Mouse (Mus musculus) CH12.LX (cell line): Measurements from ENCODE around the gene Gm17949. TPM values are rescaled to one million over a fixed set of nuclear protein-coding genes. Genes with fewer than 3 reads are reported as not detected.

Source experiments
- DNase-seq: peaks from one replicate; pipeline ENCODE4 v3.0.0-alpha.2; 2013; ENCODE audit errors: extremely low read depth
- H3K27ac ChIP-seq: 2 replicates; pipeline ENCODE4 v1.5.1; 2012; ENCODE audit warnings: low read depth, mild to moderate bottlenecking, control low read depth, moderate library complexity; ENCODE audit not compliant: insufficient read depth
- H3K27me3 ChIP-seq: replicated peaks from 2 replicates; pipeline ENCODE3; 2012; ENCODE audit warnings: inconsistent platforms
- H3K36me3 ChIP-seq, 2 experiments: replicated peaks in 1 of 2; 2 replicates each; pipeline versions ENCODE3 to v1.6.1; 2012; ENCODE audit warnings: inconsistent platforms in 1 of 2, low read length in 1 of 2, mild to moderate bottlenecking in 1 of 2, mixed read lengths in 1 of 2, moderate library complexity in 1 of 2; ENCODE audit not compliant: control insufficient read depth in 1 of 2, insufficient read depth in 1 of 2
- H3K4me1 ChIP-seq, 2 experiments: 2 replicates each; pipeline ENCODE4 v1.6.1; 2012; ENCODE audit warnings: inconsistent platforms in 1 of 2, moderate library complexity in 1 of 2; ENCODE audit not compliant: insufficient read depth in 2 of 2, control insufficient read depth in 1 of 2
- H3K4me2 ChIP-seq: 2 replicates; pipeline ENCODE4 v1.6.1; 2012; ENCODE audit warnings: low read depth, mild to moderate bottlenecking, control low read depth; ENCODE audit not compliant: poor library complexity, insufficient read depth, severe bottlenecking
- H3K4me3 ChIP-seq, 3 experiments: fragments of 150-350 bp in 1 of 3; sonication (generic) in 1 of 3; replicated peaks in 1 of 3; 2 replicates each; pipeline versions ENCODE3 to v1.5.1; 2011 to 2012; ENCODE audit warnings: low read depth in 2 of 3, low read length in 2 of 3, mild to moderate bottlenecking in 2 of 3, moderate library complexity in 2 of 3, control low read depth in 1 of 3, improper control_type of control experiment in 1 of 3, inconsistent platforms in 1 of 3, mixed read lengths in 1 of 3; ENCODE audit not compliant: poor library complexity in 1 of 3
- H3K79me2 ChIP-seq: replicated peaks from 2 replicates; pipeline ENCODE4 v1.6.1; 2012; ENCODE audit warnings: mild to moderate bottlenecking, moderate library complexity; ENCODE audit not compliant: control insufficient read depth, poor library complexity, insufficient read depth, severe bottlenecking; ENCODE audit errors: extremely low read depth
- H3K9ac ChIP-seq: 2 replicates; pipeline ENCODE4 v1.6.1; 2012; ENCODE audit warnings: low read depth, mild to moderate bottlenecking, control low read depth, moderate library complexity; ENCODE audit not compliant: insufficient read depth
- H3K9me3 ChIP-seq: replicated peaks from 2 replicates; pipeline ENCODE3; 2012; ENCODE audit warnings: low read length, inconsistent platforms, mixed read lengths
- BHLHE40 ChIP-seq: IDR thresholded peaks from 2 replicates; pipeline ENCODE4 v1.6.1; 2011; ENCODE audit warnings: mild to moderate bottlenecking, low read depth, low read length, improper control_type of control experiment
- CTCF ChIP-seq, 2 experiments: IDR thresholded peaks in 1 of 2; conservative IDR thresholded peaks in 1 of 2; 2 replicates each; pipeline ENCODE4 v1.5.1; 2011 to 2012; ENCODE audit warnings: low read depth in 2 of 2, low read length in 2 of 2, improper control_type of control experiment in 1 of 2, inconsistent platforms in 1 of 2, mild to moderate bottlenecking in 1 of 2, moderate library complexity in 1 of 2
- E2F4 ChIP-seq: IDR thresholded peaks from 2 replicates; pipeline ENCODE4 v1.6.1; 2011; ENCODE audit warnings: low read depth, low read length, improper control_type of control experiment; ENCODE audit not compliant: insufficient replicate concordance
- ELF1 ChIP-seq: IDR thresholded peaks from 2 replicates; pipeline ENCODE4 v1.6.1; 2014; ENCODE audit warnings: low read depth, mild to moderate bottlenecking, inconsistent platforms, low read length, improper control_type of control experiment
- ETS1 ChIP-seq: conservative IDR thresholded peaks from 2 replicates; pipeline ENCODE4 v1.6.1; 2012; ENCODE audit warnings: low read depth, mild to moderate bottlenecking, inconsistent platforms, low read length, improper control_type of control experiment, moderate library complexity
- GABPA ChIP-seq: IDR thresholded peaks from 2 replicates; pipeline ENCODE4 v1.6.1; 2012; ENCODE audit warnings: low read depth, low read length, improper control_type of control experiment, inconsistent platforms; ENCODE audit not compliant: insufficient replicate concordance
- HCFC1 ChIP-seq: IDR thresholded peaks from 2 replicates; pipeline ENCODE4 v1.6.1; 2012; ENCODE audit warnings: low read depth, mild to moderate bottlenecking, inconsistent platforms, low read length, improper control_type of control experiment
- IRF4 ChIP-seq: IDR thresholded peaks from 2 replicates; pipeline ENCODE4 v1.6.1; 2014; ENCODE audit warnings: low read depth, mild to moderate bottlenecking, inconsistent platforms, low read length, improper control_type of control experiment
- JUN ChIP-seq: IDR thresholded peaks from 2 replicates; pipeline ENCODE4 v1.6.1; 2011; ENCODE audit warnings: low read depth, mild to moderate bottlenecking, low read length, improper control_type of control experiment, moderate library complexity; ENCODE audit not compliant: insufficient read depth
- JUND ChIP-seq: conservative IDR thresholded peaks from 2 replicates; pipeline ENCODE4 v1.6.1; 2011; ENCODE audit warnings: low read depth, low read length, improper control_type of control experiment
- KAT2A ChIP-seq: IDR thresholded peaks from 2 replicates; pipeline ENCODE4 v1.6.1; 2012; ENCODE audit warnings: low read length, improper control_type of control experiment, inconsistent platforms; ENCODE audit not compliant: insufficient replicate concordance
- MYC ChIP-seq: IDR thresholded peaks from 2 replicates; pipeline ENCODE4 v1.6.1; 2011; ENCODE audit warnings: low read depth, mild to moderate bottlenecking, improper control_type of control experiment, low read length
- PAX5 ChIP-seq: IDR thresholded peaks from 2 replicates; pipeline ENCODE4 v1.6.1; 2012; ENCODE audit warnings: low read length, inconsistent platforms, mixed read lengths
- POLR2A ChIP-seq: IDR thresholded peaks from 2 replicates; pipeline ENCODE4 v1.6.1; 2011; ENCODE audit warnings: low read depth, mild to moderate bottlenecking, improper control_type of control experiment, low read length
- RCOR1 ChIP-seq: conservative IDR thresholded peaks from 2 replicates; pipeline ENCODE4 v1.6.1; 2012; ENCODE audit warnings: low read depth, mild to moderate bottlenecking, inconsistent platforms, low read length, improper control_type of control experiment
- SIN3A ChIP-seq: IDR thresholded peaks from 2 replicates; pipeline ENCODE4 v1.6.1; 2012; ENCODE audit warnings: low read length, improper control_type of control experiment, inconsistent platforms
- SMC3 ChIP-seq: IDR thresholded peaks from 2 replicates; pipeline ENCODE4 v1.6.1; 2011; ENCODE audit warnings: low read depth, low read length, improper control_type of control experiment
- TCF12 ChIP-seq: IDR thresholded peaks from 2 replicates; pipeline ENCODE4 v1.6.1; 2014; ENCODE audit warnings: low read depth, mild to moderate bottlenecking, inconsistent platforms, low read length, improper control_type of control experiment
- USF1 ChIP-seq: IDR thresholded peaks from 2 replicates; pipeline ENCODE4 v1.6.1; 2014; ENCODE audit warnings: low read depth, mild to moderate bottlenecking, inconsistent platforms, low read length, improper control_type of control experiment
- USF2 ChIP-seq: conservative IDR thresholded peaks from 2 replicates; pipeline ENCODE4 v1.6.1; 2011; ENCODE audit warnings: low read depth, low read length, improper control_type of control experiment
- dilution Hi-C: fragments of 300-500 bp; cut with MboI; formaldehyde crosslinking; loops from 2 replicates; pipeline ENCODE4 v1.14.3; 2020; ENCODE audit warnings: low sequenced_read_pairs; ENCODE audit not compliant: extremely low pct_unique_long_range_greater_than_20kb, extremely low pct_ligation_motif_present
- in situ Hi-C: fragments of 300-500 bp; cut with MboI; formaldehyde crosslinking; loops from 3 replicates; pipeline ENCODE4 v1.14.3; 2019; ENCODE audit warnings: low sequenced_read_pairs, low pct_ligation_motif_present, low pct_unique_long_range_greater_than_20kb, mixed read lengths
- polyA plus RNA-seq: library from polyadenylated mRNA; unstranded; fragments of >175 nt; gene quantifications from 2 replicates; pipeline ENCODE4 v1.2.1, GENCODE M21; 2012; ENCODE audit warnings: low read depth; ENCODE audit not compliant: insufficient read length
- total RNA-seq, 2 experiments: library from RNA; depleted of rRNA; stranded (reverse); fragments of 300-350 nt in 1 of 2; fragments of >200 nt in 1 of 2; gene quantifications; 2 replicates each; pipeline ENCODE4 v1.2.3; 2012 to 2014

Gm17949 gene
- total and polyA plus RNA-seq, 3 experiments, result not detected

DNA sequence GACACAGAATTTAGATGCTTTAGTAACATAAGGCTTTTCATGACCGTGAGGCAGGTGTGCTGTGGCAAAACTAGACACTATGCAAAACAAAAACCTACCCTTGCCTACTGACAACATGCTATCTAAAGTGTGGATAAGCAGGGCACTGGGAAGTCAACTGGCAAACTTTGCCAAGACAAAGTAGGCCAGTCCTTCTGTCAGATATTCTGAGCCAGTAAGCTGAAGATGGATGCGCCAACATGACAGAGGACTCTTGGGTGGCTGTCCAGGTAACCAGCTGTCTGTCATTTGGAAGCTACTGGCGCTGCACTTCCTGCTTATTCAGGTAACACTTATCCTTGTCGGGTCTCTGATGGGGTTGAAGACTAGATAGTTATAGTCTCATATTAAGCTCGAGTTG is 41.2 kb upstream of the Gm17949 start:
- no peak for TF ChIP-seq ETS1
- no peak for TF ChIP-seq TCF12
- TF ChIP-seq USF2, result no peak
- no peak for TF ChIP-seq CTCF (conservative IDR thresholded peaks at IDR 0.05 in 1 of 2, IDR thresholded peaks at IDR 0.05 in 1 of 2; ENCODE audit: low read depth in 2 of 2, low read length in 2 of 2)
- no peak for TF ChIP-seq IRF4
- TF ChIP-seq JUND, result no peak
- in situ Hi-C loops (no loop called here), dilution Hi-C loops (no loop called here)
- DNase-seq, result no peak
- no peaks in the 10 kb centered on the region for H3K4me1 ChIP-seq
- no peaks in the 10 kb centered on the region for H3K79me2 ChIP-seq
- no peak overlapping the region for H3K4me3 ChIP-seq
- no peak overlapping the region; the same call in 1 of the 2 replicates for H3K27ac ChIP-seq
- no peaks in the 10 kb centered on the region for H3K9me3 ChIP-seq
- no peaks in the 10 kb centered on the region for H3K36me3 ChIP-seq
- no peak overlapping the region for H3K9ac ChIP-seq
- peaks cover 47% of the 10 kb centered on the region for H3K27me3 ChIP-seq
- H3K4me2 ChIP-seq, result no peak overlapping the region

DNA sequence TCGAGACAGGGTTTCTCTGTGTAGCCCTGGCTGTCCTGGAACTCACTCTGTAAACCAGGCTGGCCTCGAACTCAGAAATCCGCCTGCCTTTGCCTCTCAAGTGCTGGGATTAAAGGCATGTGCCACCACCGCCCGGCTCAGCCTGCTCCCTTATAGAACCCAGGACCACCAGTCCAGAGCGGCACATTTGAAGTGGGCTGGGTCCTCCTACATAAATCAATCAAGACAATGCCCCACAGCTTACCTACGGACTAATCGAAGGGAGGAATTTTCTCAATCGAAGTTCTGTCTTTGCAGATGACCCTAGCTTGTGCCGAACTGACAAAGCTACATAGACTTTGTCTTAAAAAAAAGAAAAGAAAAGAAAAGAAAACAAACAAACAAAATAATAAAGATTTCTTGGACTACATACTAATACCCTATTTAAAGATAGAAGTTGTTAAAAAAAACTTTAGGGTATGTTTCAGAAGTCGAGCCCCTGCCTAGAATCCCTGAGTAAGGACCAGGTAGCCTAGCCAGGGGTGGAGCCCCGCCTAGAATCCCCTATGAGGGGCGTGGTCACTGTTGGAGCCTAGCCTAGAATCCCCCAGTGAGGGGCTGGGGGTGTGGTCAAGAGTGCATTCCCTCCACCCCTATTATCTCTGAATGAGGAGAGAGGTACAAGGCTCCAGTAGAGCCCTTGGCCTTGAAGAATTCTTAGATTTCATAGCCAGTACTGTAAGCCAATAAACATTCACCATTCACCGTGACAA is 37.1 kb upstream of the Gm17949 start:
- in situ Hi-C loops, result no loop called here
- Histone ChIP-seq H3K79me2 (no peaks in the 10 kb centered on the region), H3K4me2 (no peak overlapping the region), H3K4me1 (no peaks in the 10 kb centered on the region), H3K4me3 (no peak overlapping the region), H3K36me3 (no peaks in the 10 kb centered on the region), H3K27me3 (peaks cover 28% of the 10 kb centered on the region), H3K9me3 (no peaks in the 10 kb centered on the region), H3K27ac (no peak overlapping the region), H3K9ac (no peak overlapping the region)
- dilution Hi-C loops, result no loop called here
- DNase-seq, result no peak
- TF ChIP-seq CTCF (conservative IDR thresholded peaks at IDR 0.05 in 1 of 2, IDR thresholded peaks at IDR 0.05 in 1 of 2; ENCODE audit: low read depth in 2 of 2, low read length in 2 of 2) (no peak), BHLHE40 (no peak)

DNA sequence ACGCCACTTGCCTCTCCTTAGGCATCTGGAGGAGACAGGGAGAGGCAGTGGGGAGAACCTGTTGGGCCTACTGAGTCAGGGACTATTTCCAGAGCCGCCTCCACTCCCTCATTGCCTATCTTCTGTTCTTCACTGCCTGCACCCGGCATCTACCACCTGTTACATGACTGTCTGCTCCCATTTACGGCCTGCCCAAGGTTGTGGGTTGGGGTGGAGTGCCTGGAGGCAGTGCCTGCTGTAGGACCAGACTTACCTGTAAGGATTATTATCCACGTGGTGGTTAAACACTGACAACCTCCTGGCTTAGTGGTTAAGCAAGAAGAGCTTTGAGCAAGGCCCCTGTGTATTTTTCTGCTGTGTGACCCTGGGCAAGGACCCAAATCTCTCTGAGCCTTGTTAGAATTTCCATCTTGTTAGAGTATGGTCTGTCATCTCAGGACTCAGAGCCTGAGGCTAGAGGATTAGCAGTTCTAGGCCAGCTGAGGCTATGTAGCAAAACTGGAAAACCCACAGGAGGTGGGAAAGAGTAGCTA is 36.5 kb upstream of the Gm17949 start:
- Histone ChIP-seq H3K79me2 (no peaks in the 10 kb centered on the region), H3K4me1 (no peaks in the 10 kb centered on the region), H3K9ac (no peak overlapping the region), H3K36me3 (no peaks in the 10 kb centered on the region), H3K27ac (no peak overlapping the region), H3K4me2 (no peak overlapping the region), H3K4me3 (no peak overlapping the region), H3K27me3 (peaks cover 22% of the 10 kb centered on the region), H3K9me3 (no peaks in the 10 kb centered on the region)
- dilution Hi-C loops (no loop called here), in situ Hi-C loops (no loop called here)
- DNase-seq, result no peak
- TF ChIP-seq SMC3 (no peak), PAX5 (no peak), IRF4 (no peak), RCOR1 (no peak), USF1 (no peak), JUN (no peak), SIN3A (no peak), USF2 (no peak), HCFC1 (no peak), JUND (no peak), POLR2A (no peak), ELF1 (no peak), KAT2A (no peak), BHLHE40 (no peak), MYC (no peak), E2F4 (no peak), GABPA (no peak)
